Mouse (Mus musculus): ENCODE data around the gene Fam83g. TPM values are rescaled to one million over a fixed set of nuclear protein-coding genes. Genes with fewer than 3 reads are reported as not detected.

Fam83g gene
- total RNA-seq, 2 experiments from 2014 or later = 0.10 to 0.29 TPM

- DNase-seq = no peak
Measured at GRCm38 (mm10) chr11:61715130-61715529, 31.2 kb downstream of the Fam83g start.

GRCm38 (mm10) chr11:61717990-61718389, 34.1 kb downstream of the Fam83g start:
- DNase-seq = no peak

DNA sequence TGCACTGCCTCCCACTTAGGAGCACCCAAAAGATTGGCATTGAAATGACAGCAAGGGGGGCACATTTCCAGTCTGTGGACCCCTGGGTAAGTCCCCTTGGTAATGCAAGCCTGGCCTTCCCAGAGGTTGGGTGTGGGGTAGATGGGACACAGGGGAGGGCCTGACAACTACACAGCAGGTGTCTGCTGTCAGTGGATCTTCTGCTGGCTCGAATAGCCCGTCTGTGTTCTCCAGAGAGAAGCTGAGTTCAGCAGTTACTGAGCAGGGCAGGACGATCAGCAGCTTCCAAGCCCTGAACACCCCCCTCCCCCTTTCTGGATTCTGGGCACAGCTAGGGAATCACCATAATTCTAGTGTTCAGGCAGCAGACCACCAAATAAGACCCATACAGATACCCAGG, 35.5 kb downstream of the Fam83g start:
- DNase-seq = no peak

- DNase-seq = no peak
Measured at GRCm38 (mm10) chr11:61719826-61720225, 35.9 kb downstream of the Fam83g start.

- no peak for DNase-seq
Measured at GRCm38 (mm10) chr11:61720636-61721035, 36.7 kb downstream of the Fam83g start, which contains the start of gene Slc5a10. TSS of gene Slc5a10 (minus strand) at chr11:61720826.

- no peak for DNase-seq
Measured at GRCm38 (mm10) chr11:61722077-61722476, 38.2 kb downstream of the Fam83g start.

DNA sequence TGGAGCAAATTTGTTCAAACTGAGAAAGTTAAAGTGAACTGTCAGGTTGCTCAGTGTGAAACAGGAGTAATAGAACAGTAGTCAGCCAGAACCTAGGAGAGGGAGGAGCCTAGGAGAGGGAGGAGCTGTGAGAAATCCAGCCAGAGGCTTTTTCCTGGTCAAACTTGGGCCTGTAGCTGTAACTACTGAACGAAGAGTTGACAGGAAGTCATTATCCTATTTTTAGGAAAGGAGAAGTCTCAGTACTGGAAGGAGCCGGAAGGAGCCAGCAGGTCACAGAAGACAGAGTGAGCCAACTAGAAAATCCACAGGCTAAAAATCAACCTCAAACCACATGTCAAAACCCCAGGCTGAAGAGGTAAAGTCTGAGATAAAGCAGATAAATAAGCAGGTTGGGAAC, 44.1 kb downstream of the Fam83g start:
- DNase-seq = no peak

GRCm38 (mm10) chr11:61732672-61733071, 48.8 kb downstream of the Fam83g start:
- no peak for DNase-seq

DNA sequence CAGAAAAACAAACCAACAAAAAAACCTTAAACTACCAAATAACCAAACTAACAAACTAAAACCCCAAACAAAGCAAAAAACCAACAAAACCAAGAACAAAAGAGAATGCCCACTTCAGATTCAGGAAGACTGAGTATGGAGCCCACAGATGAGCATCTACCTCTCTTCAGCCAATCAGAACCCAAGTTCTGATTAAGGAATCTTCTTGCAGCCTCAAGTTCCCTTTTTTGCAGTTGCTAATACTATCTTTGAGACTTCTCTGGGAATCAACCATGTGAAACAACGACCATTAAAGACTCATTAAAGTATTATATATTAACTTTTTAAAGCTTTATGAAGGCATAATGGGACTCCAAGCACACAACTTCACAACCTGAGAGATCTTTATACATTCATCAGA, 53.4 kb downstream of the Fam83g start:
- no peak for DNase-seq

GRCm38 (mm10) chr11:61740500-61740899, 56.6 kb downstream of the Fam83g start:
- no peak for DNase-seq

DNA sequence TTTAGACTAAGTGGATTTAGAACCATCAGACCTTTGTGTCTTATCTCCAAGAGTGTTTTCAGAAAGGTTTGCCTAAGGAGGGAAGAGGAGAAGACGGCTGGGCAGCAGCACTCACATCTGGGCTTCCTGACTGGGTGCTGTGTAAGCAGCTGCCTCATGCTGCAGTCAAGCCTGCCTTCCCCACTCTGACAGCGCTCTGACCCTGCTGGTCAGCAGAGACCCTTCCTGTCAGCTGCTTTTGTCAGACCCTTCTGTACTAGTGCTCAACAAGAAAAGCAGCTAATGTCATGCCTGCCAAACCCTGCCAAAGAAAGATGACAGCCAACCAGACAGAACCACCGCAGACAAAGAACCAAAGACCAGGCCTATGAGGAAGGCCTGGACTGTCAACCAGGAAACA, 59.9 kb downstream of the Fam83g start:
- DNase-seq = no peak

DNA sequence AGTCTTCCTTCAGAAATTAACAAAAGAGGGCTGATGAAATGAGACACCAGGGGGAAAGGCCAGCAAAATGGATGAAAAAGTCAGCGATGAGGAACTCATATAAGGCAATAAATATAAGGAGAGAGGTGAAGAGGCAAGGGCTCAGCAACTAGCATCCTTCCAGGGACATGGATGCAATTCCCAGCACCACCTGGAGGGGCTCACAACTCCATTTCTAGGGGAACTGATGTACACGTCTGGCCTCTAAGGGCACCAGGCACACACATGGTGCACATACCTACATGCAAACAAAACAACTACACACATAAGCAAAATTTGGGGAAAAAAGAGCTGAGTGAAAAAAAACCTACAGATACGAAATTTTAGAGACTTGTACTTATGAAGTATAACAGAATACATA, 60.6 kb downstream of the Fam83g start:
- no peak for DNase-seq

- DNase-seq = no peak
Measured at GRCm38 (mm10) chr11:61745781-61746180, 61.9 kb downstream of the Fam83g start.

DNA sequence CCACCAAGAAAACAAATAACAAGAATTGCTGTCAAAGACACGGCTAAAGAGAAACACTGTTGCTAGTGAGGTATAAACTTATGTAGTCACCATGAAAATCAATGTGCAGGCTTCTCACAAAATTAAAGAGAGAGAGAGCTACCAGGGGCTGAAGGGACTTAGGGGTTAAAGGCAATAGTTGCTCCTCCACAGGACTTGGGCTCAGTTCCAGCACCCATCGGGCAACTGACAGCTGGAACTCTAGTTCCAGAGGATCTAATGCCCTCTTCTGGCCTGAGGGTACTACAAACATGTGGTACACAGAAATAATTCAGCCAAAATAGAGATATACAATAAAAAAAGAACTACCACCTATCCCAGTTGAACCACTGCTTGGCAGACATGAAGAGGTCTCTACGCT, 63.3 kb downstream of the Fam83g start:
- DNase-seq = no peak

DNA sequence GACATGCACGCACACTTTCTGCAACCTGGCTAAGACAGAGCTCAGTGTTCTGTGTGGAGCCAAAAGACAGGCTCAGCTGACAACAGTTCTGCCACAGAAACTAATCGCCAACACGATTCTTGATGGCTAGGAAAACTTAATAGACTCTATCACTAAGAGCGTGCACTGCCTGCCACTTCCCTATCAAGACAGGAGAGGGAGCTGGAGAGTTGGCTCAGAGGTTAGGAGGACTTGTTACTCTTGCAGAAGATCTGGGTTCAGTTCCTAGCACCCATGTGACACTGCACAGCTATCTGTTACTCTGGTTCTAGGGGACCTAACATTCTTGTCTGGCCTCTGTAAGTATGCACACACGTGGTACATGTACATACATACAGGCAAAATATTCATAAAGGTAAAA, 67.7 kb downstream of the Fam83g start:
- DNase-seq = no peak

- DNase-seq = no peak
Measured at GRCm38 (mm10) chr11:61757151-61757550, 73.3 kb downstream of the Fam83g start.

Other genes starting within 250 kb of the Fam83g start
- gene Rnf112, start 230.0 kb upstream of the Fam83g start, total RNA-seq (2021) = under 1 TPM; 0.21 to 0.33 TPM
- gene Mfap4, start 198.7 kb upstream of the Fam83g start, total RNA-seq (2021) = 10 to 100 TPM; 41.9 to 52.4 TPM
- gene Mapk7, start 189.7 kb upstream of the Fam83g start, total RNA-seq (2021) = 1 to 10 TPM; 3.2 to 4.5 TPM
- 1 to 10 TPM; 5.5 to 7.4 TPM for gene B9d1, start 178.9 kb upstream of the Fam83g start, total RNA-seq (2021)
- 10 to 100 TPM; 15.0 to 15.5 TPM for gene Epn2, start 104.4 kb upstream of the Fam83g start, total RNA-seq (2021)
- 1 to 10 TPM; 4.0 to 5.9 TPM for gene Grap, start 30.8 kb upstream of the Fam83g start, total RNA-seq (2021)
- not detected for gene Slc5a10, start 36.7 kb downstream of the Fam83g start, total RNA-seq (2021)
- gene Prpsap2, start 78.0 kb downstream of the Fam83g start, total RNA-seq (2021) = 1 to 10 TPM; 3.6 to 4.2 TPM
- 10 to 100 TPM; 66.8 to 72.2 TPM for gene Ulk2, start 171.0 kb downstream of the Fam83g start, total RNA-seq (2021)
- 1 to 10 TPM; 6.6 to 9.8 TPM for gene Akap10, start 246.2 kb downstream of the Fam83g start, total RNA-seq (2021)